Mouse (Mus musculus): ENCODE measurements around the gene Lingo3. TPM values are rescaled to one million over a fixed set of nuclear protein-coding genes. Genes with fewer than 3 reads are reported as not detected.

Lingo3 gene
- total and polyA plus RNA-seq, 3 experiments, result not detected

GRCm38 (mm10) chr10:80798150-80799006, 45.5 kb downstream of the Lingo3 start, which contains the start of the genes Sf3a2 and Plekhj1 (continued):
- TF ChIP-seq ZMIZ1 (IDR thresholded peaks at IDR 0.05; ENCODE audit: low read depth, low read length), result peak; percentile 89
- no peak for TF ChIP-seq JUND (IDR thresholded peaks at IDR 0.05; ENCODE audit: low read depth, low read length)
- no peak for TF ChIP-seq MEF2A (IDR thresholded peaks at IDR 0.05; ENCODE audit: extremely low read depth, insufficient replicate concordance, low read depth, low read length, poor library complexity, severe bottlenecking)

- Histone ChIP-seq H3K27me3 (ENCODE audit: control insufficient read depth in 1 of 2, insufficient read depth in 2 of 2, low read length in 2 of 2) (no peaks in the 10 kb centered on the region), H3K27ac (ENCODE audit: control insufficient read depth, low read depth, low read length) (peak overlapping the region; percentile 93), H3K9ac (ENCODE audit: control insufficient read depth, low read depth, low read length, poor library complexity, severe bottlenecking) (peak overlapping the region; percentile 90), H3K36me3 (ENCODE audit: control insufficient read depth in 1 of 2, insufficient read depth in 2 of 2, low read length in 2 of 2) (peaks cover 2 to 13% of the 10 kb centered on the region in 2 experiments; a peak in 3 of 4 replicates), H3K79me2 (ENCODE audit: control insufficient read depth, insufficient read depth, low read length, poor library complexity) (peaks cover 51% of the 10 kb centered on the region), H3K4me1 (ENCODE audit: control insufficient read depth in 1 of 2, insufficient read depth in 2 of 2, low read length in 2 of 2) (peaks cover 0 to 14% of the 10 kb centered on the region in 2 experiments; a peak in 2 of 4 replicates), H3K4me3 (ENCODE audit: control insufficient read depth in 1 of 2, insufficient read depth in 1 of 2, low read depth in 2 of 2, low read length in 2 of 2) (peak overlapping the region; percentile 71 to 86), H3K9me3 (replicated peaks; ENCODE audit: insufficient read depth, low read length) (no peaks in the 10 kb centered on the region)
- peak; percentile 63 for DNase-seq (ENCODE audit: low read depth, low spot score)
- TF ChIP-seq MEF2A (IDR thresholded peaks at IDR 0.05; ENCODE audit: extremely low read depth, insufficient replicate concordance, low read depth, low read length, poor library complexity, severe bottlenecking) (no peak), E2F4 (IDR thresholded peaks at IDR 0.05; ENCODE audit: borderline replicate concordance, low read depth, low read length) (no peak), JUND (IDR thresholded peaks at IDR 0.05; ENCODE audit: low read depth, low read length) (no peak), TAL1 (IDR thresholded peaks at IDR 0.05; ENCODE audit: low read length) (no peak), BHLHE40 (IDR thresholded peaks at IDR 0.05; ENCODE audit: borderline replicate concordance, low read depth, low read length) (no peak), TBP (IDR thresholded peaks at IDR 0.05; ENCODE audit: low read depth, low read length) (peak; percentile 27; the same call in 1 of the 2 replicates), SIN3A (IDR thresholded peaks at IDR 0.05; ENCODE audit: low read length) (no peak), ZC3H11A (IDR thresholded peaks at IDR 0.05; ENCODE audit: low read depth, low read length) (no peak), MAZ (IDR thresholded peaks at IDR 0.05; ENCODE audit: low read depth, low read length) (no peak), CHD2 (IDR thresholded peaks at IDR 0.05; ENCODE audit: low read length) (no peak), CTCF (IDR thresholded peaks at IDR 0.05 in 2 of 3, conservative IDR thresholded peaks at IDR 0.05 in 1 of 3; ENCODE audit: control insufficient read depth in 1 of 3, insufficient read depth in 1 of 3, low read depth in 2 of 3, low read length in 3 of 3, poor library complexity in 1 of 3, severe bottlenecking in 1 of 3) (no peak), ZKSCAN1 (IDR thresholded peaks at IDR 0.05; ENCODE audit: low read depth, low read length) (no peak), UBTF (IDR thresholded peaks at IDR 0.05; ENCODE audit: borderline replicate concordance, insufficient read depth, low read depth, low read length) (no peak), USF2 (IDR thresholded peaks at IDR 0.05; ENCODE audit: borderline replicate concordance in 1 of 2, insufficient read depth in 1 of 2, low read depth in 1 of 2, low read length in 2 of 2) (no peak), MYC (IDR thresholded peaks at IDR 0.05; ENCODE audit: low read depth, low read length) (peak; percentile 79), TCF12 (IDR thresholded peaks at IDR 0.05; ENCODE audit: low read depth, low read length) (no peak), CHD1 (IDR thresholded peaks at IDR 0.05; ENCODE audit: low read depth, low read length) (0 out of 2 replicates have a peak, but pooled peaks have one; percentile 60), POLR2AphosphoS5 (IDR thresholded peaks at IDR 0.05; ENCODE audit: borderline replicate concordance, low read depth, low read length) (no peak), ZMIZ1 (IDR thresholded peaks at IDR 0.05; ENCODE audit: low read depth, low read length) (no peak), ETS1 (IDR thresholded peaks at IDR 0.05; ENCODE audit: low read depth, low read length) (no peak), RAD21 (IDR thresholded peaks at IDR 0.05; ENCODE audit: low read depth, low read length) (no peak), POLR2A (IDR thresholded peaks at IDR 0.05; ENCODE audit: control insufficient read depth in 1 of 2, insufficient read depth in 1 of 2, low read depth in 1 of 2, low read length in 2 of 2, poor library complexity in 1 of 2) (no peak), MAX (IDR thresholded peaks at IDR 0.05; ENCODE audit: low read length) (peak; percentile 77), RCOR1 (IDR thresholded peaks at IDR 0.05; ENCODE audit: low read depth, low read length) (no peak), GATA1 (IDR thresholded peaks at IDR 0.05; ENCODE audit: low read depth, low read length) (no peak), MYB (IDR thresholded peaks at IDR 0.05; ENCODE audit: low read depth, low read length) (no peak), ZNF384 (IDR thresholded peaks at IDR 0.05; ENCODE audit: low read depth, low read length) (no peak), MAFK (IDR thresholded peaks at IDR 0.05; ENCODE audit: borderline replicate concordance, low read depth, low read length) (no peak), ELF1 (IDR thresholded peaks at IDR 0.05; ENCODE audit: low read depth, low read length) (peak; percentile 3; the same call in 1 of the 2 replicates), GABPA (IDR thresholded peaks at IDR 0.05; ENCODE audit: low read depth, low read length) (no peak)
Measured at GRCm38 (mm10) chr10:80797186-80798149, 46.4 kb downstream of the Lingo3 start.

Data from MEL (cell line).